Mouse (Mus musculus): ENCODE data around the gene Tspan33. TPM values are rescaled to one million over a fixed set of nuclear protein-coding genes. Genes with fewer than 3 reads are reported as not detected.
"Not testable (repeated sequence)": the region's sequence is repeated elsewhere in the genome, so short reads cannot be mapped to it uniquely, and the experiment has no call there.

Tspan33 gene
- total RNA-seq, 2 experiments from 2014 or later: 10.6 to 16.4 TPM

DNA sequence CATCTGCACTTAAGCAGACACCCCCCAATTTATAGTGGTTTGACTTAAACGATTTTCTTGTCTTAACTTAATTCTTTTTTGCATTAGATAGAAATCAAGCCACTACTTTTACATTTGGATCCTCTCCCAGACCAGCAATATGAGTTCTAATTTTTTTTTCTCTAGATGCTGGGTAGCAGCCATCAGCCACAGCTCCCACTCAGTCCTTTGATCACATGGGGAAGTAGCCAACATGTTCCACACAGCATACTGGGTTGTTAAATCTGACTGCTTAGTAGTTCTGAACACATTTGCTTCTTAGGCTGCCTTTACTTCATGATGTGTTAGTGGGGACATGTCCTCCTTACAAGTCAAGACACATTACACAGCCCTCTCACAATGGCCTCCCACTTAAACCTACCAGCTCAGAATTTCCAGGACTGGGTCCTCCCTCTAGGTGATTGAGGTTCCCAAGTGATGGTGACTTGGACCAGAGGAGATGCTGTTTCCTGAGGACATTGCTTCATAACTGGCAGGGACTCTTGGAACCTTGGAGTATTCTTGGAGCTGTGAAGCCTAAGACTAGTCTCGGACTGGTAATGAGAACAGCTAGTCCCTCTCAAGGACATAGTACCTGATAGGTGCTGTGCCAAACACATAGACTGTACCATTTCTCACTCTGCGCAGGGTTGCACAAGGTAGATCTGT is 57.6 kb downstream of the Tspan33 start:
- DNase-seq (ENCODE audit: low spot score in 2 of 2): no peak

DNA sequence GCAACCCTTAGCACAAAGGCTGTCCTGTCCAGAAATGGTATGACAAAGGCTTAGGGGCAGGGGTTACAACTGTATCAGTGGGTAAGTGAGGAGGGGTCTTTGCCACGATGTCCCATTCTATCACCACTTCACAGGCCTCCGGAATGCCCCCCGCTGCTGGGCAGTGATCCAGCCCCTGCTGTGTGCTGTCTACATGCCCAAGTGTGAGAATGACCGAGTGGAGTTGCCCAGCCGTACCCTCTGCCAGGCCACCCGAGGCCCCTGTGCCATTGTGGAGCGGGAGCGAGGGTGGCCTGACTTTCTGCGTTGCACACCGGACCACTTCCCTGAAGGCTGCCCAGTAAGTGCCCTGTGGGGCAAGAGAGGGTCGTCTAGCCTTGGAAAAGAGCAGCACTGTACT is 59.3 kb downstream of the Tspan33 start:
- no peak for DNase-seq (ENCODE audit: low spot score in 2 of 2)

DNA sequence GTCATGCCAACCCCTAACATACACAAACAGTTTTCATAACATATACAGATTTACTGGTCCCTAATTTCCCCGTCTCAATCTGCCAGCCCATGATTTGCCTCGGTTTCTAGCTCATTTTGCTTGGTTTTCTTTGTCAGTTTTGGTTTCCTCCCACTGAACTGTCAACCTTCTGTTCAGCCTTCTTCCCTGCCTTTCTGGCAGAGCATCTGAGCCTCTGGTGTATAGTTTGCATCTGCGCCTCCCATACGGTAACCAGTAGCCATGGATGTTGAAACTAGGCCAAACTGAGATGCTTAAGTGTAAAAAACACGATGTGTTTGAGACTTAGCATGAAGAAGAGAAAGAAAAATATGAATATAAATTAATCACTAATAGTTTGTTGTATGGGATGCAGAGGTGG is 62.0 kb downstream of the Tspan33 start:
- no peak for DNase-seq (ENCODE audit: low spot score in 2 of 2)

DNA sequence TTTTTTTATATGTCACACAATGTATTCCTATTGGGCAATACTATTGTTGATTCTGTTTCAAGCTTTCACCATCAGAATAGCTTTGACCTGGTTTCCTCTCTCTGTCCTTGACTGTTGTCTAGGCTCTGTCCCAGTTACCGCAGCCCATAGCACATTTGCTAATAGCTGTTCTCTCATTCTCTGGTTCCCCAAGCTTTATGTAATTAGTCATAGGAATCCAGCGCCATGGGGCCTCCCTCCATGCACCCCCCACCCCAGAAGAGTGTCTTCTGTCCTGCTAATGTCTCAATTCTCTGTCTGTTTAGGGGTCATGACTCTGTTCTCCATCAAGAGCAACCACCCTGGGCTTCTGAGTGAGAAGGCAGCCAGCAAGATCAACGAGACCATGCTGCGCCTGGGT is 62.5 kb downstream of the Tspan33 start:
- DNase-seq (ENCODE audit: low spot score in 2 of 2): no peak

DNA sequence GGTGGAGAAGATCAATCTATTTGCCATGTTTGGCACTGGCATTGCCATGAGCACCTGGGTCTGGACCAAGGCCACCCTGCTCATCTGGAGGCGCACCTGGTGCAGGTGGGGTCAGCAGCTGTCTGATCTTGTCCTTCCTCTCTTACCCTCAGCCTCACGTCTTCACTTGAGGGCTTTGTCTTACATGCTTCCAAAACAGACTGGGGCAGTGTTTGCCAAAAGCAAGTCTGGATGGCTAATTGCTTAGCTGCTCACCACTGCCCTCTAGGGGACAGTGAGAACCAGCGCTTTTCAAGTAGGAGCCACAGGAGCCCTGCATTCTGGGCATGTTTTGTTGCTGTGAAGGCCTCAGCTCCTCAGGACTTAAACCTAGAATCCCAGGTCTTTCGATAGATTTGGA is 64.4 kb downstream of the Tspan33 start:
- DNase-seq (ENCODE audit: low spot score in 2 of 2): peak in 1 of 2 experiments; percentile 59

DNA sequence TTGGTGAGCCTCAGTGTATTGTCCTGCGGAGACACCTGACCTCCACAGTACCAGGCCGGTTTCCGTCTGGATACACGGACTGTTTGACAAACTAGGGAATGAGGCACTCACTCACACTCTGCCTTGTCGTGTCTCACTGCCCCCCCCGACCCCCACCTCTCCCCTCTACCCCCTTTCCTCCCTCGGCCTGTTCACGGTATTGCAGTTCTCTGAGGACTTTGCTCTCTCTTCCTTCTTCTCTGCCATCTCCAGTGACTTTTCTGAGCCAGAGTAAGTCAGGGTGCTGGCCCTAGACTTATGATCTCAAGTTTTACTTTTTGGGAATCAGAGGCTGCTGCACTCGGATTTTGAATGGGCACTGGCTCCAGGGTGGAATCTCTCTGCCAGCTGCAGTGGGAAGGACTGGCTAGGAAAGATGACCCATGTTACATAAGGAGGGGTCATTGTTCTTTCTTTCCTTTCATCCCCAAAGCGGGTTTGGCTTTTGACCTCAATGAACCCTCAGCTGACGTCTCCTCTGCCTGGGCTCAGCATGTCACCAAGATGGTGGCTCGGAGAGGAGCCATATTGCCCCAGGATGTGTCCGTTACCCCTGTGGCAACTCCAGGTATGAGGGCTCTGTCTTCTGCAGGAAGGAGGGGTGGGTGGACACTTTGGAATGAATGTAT is 65.1 kb downstream of the Tspan33 start:
- DNase-seq (ENCODE audit: low spot score in 2 of 2): no peak

DNA sequence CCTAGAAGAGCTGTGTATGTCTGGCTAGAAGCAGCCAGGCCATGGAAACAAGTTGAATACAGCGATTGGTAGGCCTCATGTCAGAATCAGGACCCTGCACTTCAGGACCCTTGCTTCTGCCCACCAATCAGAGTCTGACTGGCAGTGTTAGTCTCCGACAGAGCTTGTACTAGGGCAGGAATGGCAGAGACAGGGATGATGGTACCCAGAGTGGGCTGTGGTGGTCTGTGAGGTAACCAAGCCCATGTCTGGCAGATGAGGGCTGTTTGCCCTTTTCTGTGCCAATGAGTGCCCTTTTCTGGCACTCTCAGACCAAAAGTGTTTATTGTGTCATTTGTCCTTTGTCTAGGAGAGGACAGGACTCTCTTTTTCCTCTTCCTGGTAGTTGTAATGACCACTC is 66.4 kb downstream of the Tspan33 start:
- DNase-seq (ENCODE audit: low spot score in 2 of 2): not testable (repeated sequence)

DNA sequence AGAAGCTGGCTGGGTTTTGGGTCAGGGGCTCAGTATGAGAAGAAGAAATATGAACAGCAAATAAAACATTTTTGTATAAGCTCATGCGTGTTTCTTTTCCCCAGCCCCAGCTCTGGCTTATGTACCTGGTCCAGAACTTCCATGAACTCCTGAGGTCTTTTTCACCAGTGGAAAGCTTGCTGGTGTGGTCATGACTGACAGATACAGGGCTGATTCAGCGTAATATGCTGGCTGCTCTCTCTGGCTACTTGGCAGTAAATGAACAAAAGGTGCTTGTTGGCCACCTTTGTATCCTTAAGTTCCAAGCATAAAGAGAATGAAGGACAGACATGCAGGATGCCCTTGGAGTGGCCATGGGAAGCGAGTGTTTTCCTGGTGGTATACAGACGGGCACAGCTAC is 67.3 kb downstream of the Tspan33 start:
- no peak for DNase-seq (ENCODE audit: low spot score in 2 of 2)

DNA sequence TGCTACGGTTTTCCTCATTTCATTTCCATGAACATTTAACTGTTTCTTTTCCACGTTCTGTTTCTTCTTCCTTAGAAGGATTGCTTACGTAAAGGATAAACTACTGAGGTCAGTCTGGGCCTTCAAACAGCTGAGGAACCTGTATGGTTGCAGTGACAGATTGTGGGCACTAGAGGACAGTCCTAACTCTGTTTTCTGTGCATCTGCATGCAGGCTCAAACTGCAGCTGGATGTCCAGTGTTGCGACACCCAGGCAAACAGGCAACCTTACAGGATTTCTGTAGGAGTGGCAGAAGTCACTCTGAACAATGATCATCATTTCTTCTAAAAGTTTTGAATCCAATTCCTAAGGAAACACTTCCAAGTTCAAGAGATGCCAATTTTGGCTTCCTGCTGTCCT is 68.5 kb downstream of the Tspan33 start:
- no peak for DNase-seq (ENCODE audit: low spot score in 2 of 2)

DNA sequence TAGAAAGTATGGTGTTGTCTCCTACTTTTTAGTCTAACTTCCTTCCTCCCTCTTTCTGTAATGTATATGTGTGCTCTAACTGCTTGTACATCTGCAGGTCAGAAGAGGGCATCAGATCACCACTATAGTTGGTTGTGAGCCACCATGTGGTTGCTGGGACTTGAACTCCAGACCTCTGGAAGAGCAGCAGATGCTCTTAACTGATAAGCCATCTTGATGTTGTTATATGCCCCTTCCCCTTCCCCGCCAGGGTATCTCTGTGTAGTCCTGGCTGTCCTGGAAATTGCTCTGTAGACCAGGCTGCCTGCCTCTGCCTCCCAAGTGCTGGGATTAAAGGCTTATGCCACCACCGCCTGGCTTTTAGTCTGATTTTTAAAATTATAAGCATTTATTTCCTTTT is 72.9 kb downstream of the Tspan33 start:
- DNase-seq (ENCODE audit: low spot score in 2 of 2): no peak

Other genes starting within 250 kb of the Tspan33 start
- gene Atp6v1f, start 226.5 kb upstream of the Tspan33 start, total RNA-seq (2021): 100 to 1,000 TPM; 174 to 181 TPM
- gene Atp6v1fnb, start 222.8 kb upstream of the Tspan33 start, total RNA-seq (2021): 1 to 10 TPM in 1 of 2 experiments, under 1 TPM in 1; 0.92 to 1.1 TPM
- gene Kcp, start 186.3 kb upstream of the Tspan33 start, total RNA-seq (2021): 10 to 100 TPM in 1 of 2 experiments, 1 to 10 TPM in 1; 9.0 to 14.2 TPM
- 1 to 10 TPM; 4.5 to 4.7 TPM for gene Irf5, start 167.6 kb upstream of the Tspan33 start, total RNA-seq (2021)
- gene Tnpo3, start 84.3 kb upstream of the Tspan33 start, total RNA-seq (2021): 10 to 100 TPM; 65.9 to 66.4 TPM
- 10 to 100 TPM; 88.5 to 94.3 TPM for gene Smo, start 41.3 kb downstream of the Tspan33 start, total RNA-seq (2021)
- gene Ahcyl2, start 73.8 kb downstream of the Tspan33 start, total RNA-seq (2021): 100 to 1,000 TPM in 1 of 2 experiments, 10 to 100 TPM in 1; 93.7 to 119 TPM
- gene Strip2, start 222.8 kb downstream of the Tspan33 start, total RNA-seq (2021): 1 to 10 TPM; 2.2 to 2.6 TPM

Measured in adrenal gland, postnatal 4 days (tissue).